Mouse (Mus musculus) lung, adult 2 months (tissue): ENCODE measurements around the gene Togaram1.

ENCODE experiments used
- CTCF ChIP-seq: fragments of 200-500 bp; IDR thresholded peaks from 2 replicates; pipeline ENCODE4 v1.5.1; 2011; ENCODE audit warnings: mild to moderate bottlenecking, low read length, control low read depth; ENCODE audit not compliant: insufficient read depth
- POLR2A ChIP-seq: fragments of 200-500 bp; IDR thresholded peaks from 2 replicates; pipeline ENCODE4 v1.6.1; 2011; ENCODE audit warnings: low read depth, mild to moderate bottlenecking, control low read depth, low read length, borderline replicate concordance; ENCODE audit errors: extremely low read depth

DNA sequence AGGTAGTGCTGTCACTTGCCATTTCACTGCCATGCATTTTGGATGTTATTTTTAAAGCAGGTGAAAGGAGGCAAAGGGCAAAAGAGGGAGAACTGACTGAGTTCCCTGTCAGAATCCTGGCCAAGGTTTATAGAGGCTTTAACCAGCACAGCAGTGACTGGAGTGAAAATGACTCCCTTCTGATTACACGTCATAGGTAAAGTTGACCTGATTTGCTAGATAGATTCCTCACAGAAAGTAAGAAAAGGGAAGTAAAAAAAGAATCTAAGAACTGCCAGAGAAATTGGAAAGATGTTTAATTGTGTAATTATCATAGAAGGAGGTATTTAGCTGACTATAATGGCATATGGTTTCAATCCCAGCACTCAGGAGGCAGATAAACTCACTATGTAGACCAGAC lies 11.9 kb downstream of the Togaram1 start:
- TF ChIP-seq CTCF (no peak), POLR2A (no peak)
